Mouse (Mus musculus) megakaryocyte, embryonic 14.5 days (primary cell): ENCODE measurements around the gene Pde7b. TPM values are rescaled to one million over a fixed set of nuclear protein-coding genes. Genes with fewer than 3 reads are reported as not detected.

Experiments used
- H3K27me3 ChIP-seq: replicated peaks from 2 replicates; pipeline ENCODE3; 2012; ENCODE audit warnings: inconsistent platforms
- H3K36me3 ChIP-seq: replicated peaks from 2 replicates; pipeline ENCODE3; 2012; ENCODE audit warnings: low read length, inconsistent platforms, mixed read lengths
- H3K4me1 ChIP-seq: 2 replicates; pipeline ENCODE4 v1.6.1; 2012; ENCODE audit warnings: inconsistent platforms
- H3K4me3 ChIP-seq: replicated peaks from 2 replicates; pipeline ENCODE3; 2012; ENCODE audit warnings: moderate library complexity, mild to moderate bottlenecking, inconsistent platforms
- H3K9me3 ChIP-seq: 2 replicates; pipeline ENCODE4 v1.6.1; 2012; ENCODE audit warnings: inconsistent platforms
- FLI1 ChIP-seq: IDR thresholded peaks from 2 replicates; pipeline ENCODE4 v1.6.1; 2012; ENCODE audit warnings: low read length, inconsistent platforms, mixed read lengths
- GATA1 ChIP-seq: IDR thresholded peaks from 3 replicates; pipeline ENCODE4 v1.6.1; 2012; ENCODE audit warnings: mixed read lengths, low read length, inconsistent platforms, borderline replicate concordance
- polyA plus RNA-seq: library from polyadenylated mRNA; stranded (reverse); fragments of >175 nt; gene quantifications from 2 replicates; pipeline ENCODE4 v1.2.3, GENCODE M21; 2012; ENCODE audit warnings: low replicate concordance; ENCODE audit not compliant: insufficient read depth

Pde7b gene
- polyA plus RNA-seq, 1 experiment = 0.68 TPM

DNA sequence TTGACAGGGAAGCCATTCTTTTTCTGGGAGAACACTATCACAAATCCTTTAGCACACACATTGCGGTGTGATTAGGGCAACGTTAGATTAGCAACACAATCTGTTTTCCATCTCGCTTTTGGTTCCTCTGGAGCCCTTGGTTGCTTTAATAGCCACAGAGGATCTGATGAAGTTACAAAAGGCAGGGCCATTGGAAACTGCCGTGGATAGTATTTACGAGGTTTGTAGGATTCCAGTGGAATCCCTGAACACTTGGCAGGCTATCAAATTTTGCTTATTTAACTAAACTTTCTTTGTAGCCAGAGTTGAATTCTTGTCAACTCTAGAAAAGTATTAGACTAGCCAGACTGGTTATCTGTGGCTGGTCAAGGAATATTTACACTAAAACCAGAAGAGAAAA is 330.1 kb downstream of the Pde7b start:
- peaks cover 4% of the 10 kb centered on the region; the same call in 1 of the 2 replicates for H3K9me3 ChIP-seq

DNA sequence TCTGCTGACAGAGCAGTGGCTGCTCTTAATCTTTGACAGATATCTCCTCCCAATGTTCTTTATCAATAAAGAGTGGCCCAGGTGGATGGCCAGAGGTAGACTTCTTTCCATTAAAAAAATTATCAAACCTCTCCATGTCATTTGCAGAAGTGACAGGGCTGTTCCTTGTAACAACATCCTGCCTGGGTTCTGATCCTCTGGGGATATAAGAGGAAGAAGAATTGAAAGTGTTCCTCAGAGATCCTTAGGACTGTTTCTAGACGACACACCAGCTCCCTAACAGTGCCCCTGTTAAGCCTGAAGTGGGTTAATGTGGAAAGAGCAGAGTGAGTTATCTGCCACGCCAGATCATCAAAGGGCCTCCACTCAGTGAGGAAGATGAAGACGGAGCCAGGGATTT is 334.3 kb downstream of the Pde7b start:
- no peaks in the 10 kb centered on the region for H3K27me3 ChIP-seq
- no peaks in the 10 kb centered on the region for H3K36me3 ChIP-seq
- TF ChIP-seq FLI1 (no peak), GATA1 (no peak)
- H3K9me3 ChIP-seq = peaks cover 4% of the 10 kb centered on the region; the same call in 1 of the 2 replicates
- no peak overlapping the region for H3K4me3 ChIP-seq
- peaks cover 4% of the 10 kb centered on the region; the same call in 1 of the 2 replicates for H3K4me1 ChIP-seq

More for the DNA sequence above, 330.1 kb downstream of the Pde7b start:
- H3K36me3 ChIP-seq = no peaks in the 10 kb centered on the region
- no peak for TF ChIP-seq FLI1
- TF ChIP-seq GATA1 = no peak
- peaks cover 15% of the 10 kb centered on the region for H3K4me1 ChIP-seq
- H3K27me3 ChIP-seq = no peaks in the 10 kb centered on the region
- no peak overlapping the region for H3K4me3 ChIP-seq

DNA sequence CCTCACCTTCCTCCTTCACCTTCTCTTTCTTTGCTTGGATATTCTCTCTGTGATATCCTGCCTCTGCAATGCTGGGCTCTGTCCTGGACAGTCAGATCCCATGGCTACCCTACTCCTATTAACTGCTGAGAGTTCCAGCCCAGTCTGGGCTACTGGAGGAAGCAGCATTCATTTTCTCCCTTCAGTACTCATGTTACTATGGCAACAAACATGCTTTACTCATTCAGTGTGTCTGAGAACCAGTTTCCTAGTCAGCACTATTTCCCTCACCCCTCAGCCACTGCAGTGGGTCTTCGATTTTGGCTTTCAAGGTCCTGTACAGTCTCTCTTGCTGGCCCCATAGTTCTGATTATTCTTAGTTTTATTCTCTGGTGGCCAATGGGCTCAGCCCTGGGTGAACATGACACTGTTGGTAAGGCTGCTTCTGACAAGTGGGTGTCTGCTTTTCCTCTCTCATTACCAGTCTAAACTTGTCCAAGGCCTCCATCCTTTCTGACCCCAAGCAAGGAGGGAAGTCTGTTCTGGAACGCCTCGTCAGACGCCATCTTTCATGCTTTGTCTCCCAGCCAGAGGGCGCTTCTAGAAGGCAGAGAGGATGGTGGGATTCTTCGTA is 342.0 kb downstream of the Pde7b start:
- no peaks in the 10 kb centered on the region for H3K36me3 ChIP-seq
- H3K4me1 ChIP-seq = 0 out of 2 replicates have a peak, but pooled peaks cover 4% of the 10 kb centered on the region
- H3K4me3 ChIP-seq = no peak overlapping the region
- H3K27me3 ChIP-seq = peaks cover 7% of the 10 kb centered on the region
- TF ChIP-seq FLI1 (no peak), GATA1 (no peak)
- H3K9me3 ChIP-seq = no peaks in the 10 kb centered on the region

DNA sequence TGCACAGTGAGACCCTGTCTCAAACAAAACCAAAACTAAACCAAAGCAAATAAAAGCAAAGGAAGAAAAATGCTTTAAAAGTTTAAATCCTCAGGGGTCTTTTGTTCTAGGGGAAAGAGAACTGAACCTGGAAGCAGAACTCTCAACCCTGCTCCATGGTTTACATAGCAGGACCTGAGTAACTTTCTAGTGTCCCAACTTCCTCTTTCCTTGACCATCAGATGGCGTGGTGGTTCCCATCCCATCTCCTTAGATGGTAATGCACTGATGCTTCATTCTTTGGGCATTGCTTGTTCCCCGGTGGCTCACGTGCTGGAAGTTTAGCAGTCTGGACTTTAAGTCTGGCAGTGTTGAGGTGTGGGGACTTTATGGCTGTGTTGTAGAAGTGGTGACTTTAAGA is 343.5 kb downstream of the Pde7b start:
- Histone ChIP-seq H3K36me3 (no peaks in the 10 kb centered on the region), H3K27me3 (peaks cover 14% of the 10 kb centered on the region), H3K9me3 (no peaks in the 10 kb centered on the region), H3K4me3 (no peak overlapping the region), H3K4me1 (0 out of 2 replicates have a peak, but pooled peaks cover 4% of the 10 kb centered on the region)
- TF ChIP-seq GATA1 (no peak), FLI1 (no peak)

DNA sequence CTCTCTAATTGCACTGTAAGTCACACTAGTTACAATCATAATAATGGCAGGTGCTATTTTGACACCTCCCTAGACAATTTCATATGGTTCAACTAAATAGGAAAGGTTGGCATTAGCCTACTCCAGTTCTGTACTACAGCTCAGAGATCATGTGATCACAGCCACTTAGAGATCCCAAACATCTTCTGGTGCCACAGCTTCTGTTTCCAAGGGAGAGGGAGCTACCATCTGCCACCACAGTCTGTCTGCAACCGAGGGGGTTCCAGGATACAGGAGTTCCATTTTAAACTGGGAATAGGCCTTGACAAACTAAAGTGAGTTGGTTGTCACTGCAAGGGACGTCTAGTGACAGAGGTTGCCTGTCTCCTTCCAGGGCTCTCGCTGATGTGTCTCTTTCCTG is 344.1 kb downstream of the Pde7b start:
- H3K36me3 ChIP-seq = no peaks in the 10 kb centered on the region
- H3K4me3 ChIP-seq = no peak overlapping the region
- TF ChIP-seq GATA1 = no peak
- no peak for TF ChIP-seq FLI1
- 0 out of 2 replicates have a peak, but pooled peaks cover 4% of the 10 kb centered on the region for H3K4me1 ChIP-seq
- H3K9me3 ChIP-seq = no peaks in the 10 kb centered on the region
- H3K27me3 ChIP-seq = peaks cover 14% of the 10 kb centered on the region

DNA sequence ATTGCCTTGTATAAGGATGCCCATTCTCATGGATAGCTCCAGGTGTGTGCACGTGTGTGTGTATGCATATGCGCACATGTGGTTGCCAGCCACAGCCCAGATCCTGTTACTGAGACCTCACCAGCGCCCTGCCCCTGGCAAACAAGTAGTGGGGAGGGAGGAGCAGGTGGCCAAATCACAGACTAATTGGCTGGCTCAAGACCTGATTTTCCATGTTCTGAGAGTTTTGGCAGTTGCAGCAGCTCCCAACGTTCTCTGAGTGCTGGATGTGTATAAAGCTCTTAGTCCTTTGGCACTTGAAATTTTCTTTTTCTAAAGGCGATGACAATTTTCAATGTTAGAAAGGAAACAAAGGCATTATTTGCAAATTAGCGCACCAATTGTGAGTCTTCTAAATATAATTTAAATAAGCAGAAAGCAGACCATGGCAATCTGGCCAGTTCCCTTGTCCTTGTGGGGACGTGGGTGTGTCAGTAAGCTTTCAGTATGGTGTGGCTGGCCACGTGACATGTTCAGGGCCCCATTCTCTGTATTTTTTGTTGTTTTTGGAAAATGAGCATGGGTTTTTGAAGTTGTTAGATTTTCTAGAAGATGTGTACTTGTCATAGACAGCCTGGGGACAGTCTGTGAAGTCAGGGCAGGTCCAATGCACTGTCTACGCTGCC is 345.7 kb downstream of the Pde7b start:
- 0 out of 2 replicates have a peak, but pooled peaks cover 4% of the 10 kb centered on the region for H3K4me1 ChIP-seq
- H3K9me3 ChIP-seq = no peaks in the 10 kb centered on the region
- H3K27me3 ChIP-seq = peaks cover 14% of the 10 kb centered on the region
- TF ChIP-seq GATA1 (no peak), FLI1 (no peak)
- no peak overlapping the region for H3K4me3 ChIP-seq
- H3K36me3 ChIP-seq = no peaks in the 10 kb centered on the region

DNA sequence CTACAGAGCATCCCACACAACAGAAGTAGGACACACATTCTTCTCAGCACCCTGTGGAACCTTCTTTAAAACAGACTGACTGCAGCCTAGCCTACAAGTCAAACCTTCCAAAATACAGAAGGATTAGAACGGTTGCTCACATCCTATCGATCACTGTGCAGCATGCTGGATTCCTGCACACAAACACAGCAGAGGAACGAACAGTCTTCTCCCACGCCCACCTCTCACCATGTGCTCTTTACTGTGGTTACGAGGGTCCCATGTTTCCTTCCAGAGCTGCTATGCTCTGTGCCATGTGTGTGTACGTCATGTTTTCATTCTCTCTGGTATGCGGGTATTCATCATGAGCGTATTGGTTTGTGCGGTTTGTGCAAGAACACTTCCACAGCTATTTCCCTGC is 347.3 kb downstream of the Pde7b start:
- TF ChIP-seq GATA1 = no peak
- TF ChIP-seq FLI1 = no peak
- Histone ChIP-seq H3K4me1 (0 out of 2 replicates have a peak, but pooled peaks cover 4% of the 10 kb centered on the region), H3K4me3 (no peak overlapping the region), H3K36me3 (no peaks in the 10 kb centered on the region), H3K27me3 (peaks cover 14% of the 10 kb centered on the region), H3K9me3 (no peaks in the 10 kb centered on the region)

DNA sequence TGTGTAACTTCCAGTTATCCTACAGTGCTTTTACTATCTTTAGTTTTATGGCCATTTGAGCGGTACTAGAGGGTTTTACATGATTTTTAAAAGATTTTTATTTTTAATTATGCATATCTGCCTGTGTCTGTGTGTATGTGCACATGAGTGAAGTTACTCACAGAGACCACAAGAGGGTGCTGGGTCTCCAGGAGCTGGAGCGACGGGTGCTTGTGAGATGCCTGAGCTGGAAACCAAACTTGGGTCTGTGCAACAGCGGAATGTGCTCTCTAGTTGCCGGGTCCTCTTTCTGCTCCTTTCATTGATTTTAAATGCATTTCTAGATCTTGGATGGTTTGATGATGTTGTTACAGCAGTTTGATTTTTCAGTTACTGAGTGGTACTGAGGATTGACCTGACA is 352.8 kb downstream of the Pde7b start:
- no peak for TF ChIP-seq GATA1
- TF ChIP-seq FLI1 = no peak
- no peak overlapping the region for H3K4me3 ChIP-seq
- H3K4me1 ChIP-seq = no peaks in the 10 kb centered on the region; the same call in 1 of the 2 replicates
- H3K27me3 ChIP-seq = peaks cover 2% of the 10 kb centered on the region
- H3K36me3 ChIP-seq = no peaks in the 10 kb centered on the region
- H3K9me3 ChIP-seq = peaks cover 2% of the 10 kb centered on the region; the same call in 1 of the 2 replicates

- Histone ChIP-seq H3K27me3 (no peaks in the 10 kb centered on the region), H3K4me1 (peaks cover 13% of the 10 kb centered on the region), H3K4me3 (no peak overlapping the region), H3K9me3 (peaks cover 2% of the 10 kb centered on the region; the same call in 1 of the 2 replicates), H3K36me3 (peaks cover 56% of the 10 kb centered on the region)
- TF ChIP-seq GATA1 = no peak
- no peak for TF ChIP-seq FLI1
Measured at GRCm38 (mm10) chr10:20362450-20363118, 362.3 kb downstream of the Pde7b start.
